Mouse (Mus musculus) hindbrain, embryonic 14.5 days (tissue): ENCODE measurements around the gene Cnot9. TPM values are rescaled to one million over a fixed set of nuclear protein-coding genes. Genes with fewer than 3 reads are reported as not detected.

Experiments used
- polyA plus RNA-seq: library from polyadenylated mRNA; unstranded; fragments of >200 nt; fragmentation: Nextera tagmentation; extraction: Ambion mirVana; gene quantifications from 2 replicates; pipeline ENCODE4 v1.2.1, GENCODE M21; 2014

Gene Cnot9
- polyA plus RNA-seq, 1 experiment from 2014 or later = 48.3 TPM

Other genes with a start within 250 kb of the Cnot9 start
- 0.19 TPM in 1 of 2 replicates, not detected in the other for gene Gpbar1, start 227.5 kb upstream of the Cnot9 start, polyA plus RNA-seq
- 188 and 201 TPM in 2 replicates for gene Aamp, start 221.3 kb upstream of the Cnot9 start, polyA plus RNA-seq
- gene Pnkd, start 221.1 kb upstream of the Cnot9 start, polyA plus RNA-seq = 146 and 149 TPM in 2 replicates
- 8.0 TPM in 2 replicates for gene Tmbim1, start 200.4 kb upstream of the Cnot9 start, polyA plus RNA-seq
- gene Catip, start 143.9 kb upstream of the Cnot9 start, polyA plus RNA-seq = 1.2 and 1.7 TPM in 2 replicates
- 2.7 and 2.9 TPM in 2 replicates for gene Slc11a1, start 130.9 kb upstream of the Cnot9 start, polyA plus RNA-seq
- 20.3 and 20.8 TPM in 2 replicates for gene Ctdsp1, start 114.5 kb upstream of the Cnot9 start, polyA plus RNA-seq
- 0.16 and 0.34 TPM in 2 replicates for gene Vil1, start 96.7 kb upstream of the Cnot9 start, polyA plus RNA-seq
- 4.9 and 5.6 TPM in 2 replicates for gene Plcd4, start 36.8 kb downstream of the Cnot9 start, polyA plus RNA-seq
- 26.5 and 26.8 TPM in 2 replicates for gene Usp37, start 38.2 kb downstream of the Cnot9 start, polyA plus RNA-seq
- gene Zfp142, start 82.2 kb downstream of the Cnot9 start, polyA plus RNA-seq = 8.4 and 10.2 TPM in 2 replicates
- gene Bcs1l, start 82.2 kb downstream of the Cnot9 start, polyA plus RNA-seq = 23.1 and 23.3 TPM in 2 replicates
- gene Rnf25, start 95.3 kb downstream of the Cnot9 start, polyA plus RNA-seq = 10.4 and 11.7 TPM in 2 replicates
- 18.3 and 18.8 TPM in 2 replicates for gene Stk36, start 95.4 kb downstream of the Cnot9 start, polyA plus RNA-seq
- 12.1 and 14.7 TPM in 2 replicates for gene Ttll4, start 155.7 kb downstream of the Cnot9 start, polyA plus RNA-seq
- 1.9 and 3.2 TPM in 2 replicates for gene Cyp27a1, start 207.5 kb downstream of the Cnot9 start, polyA plus RNA-seq
- gene Prkag3, start 243.2 kb downstream of the Cnot9 start, polyA plus RNA-seq = not detected in 2 replicates